Mouse (Mus musculus) mesoderm, embryonic 11.5 days (tissue): ENCODE measurements around the gene Ttc19.

Experiments used
- DNase-seq: peaks from one replicate; pipeline ENCODE4 v3.0.0-alpha.2; 2012; ENCODE audit warnings: low read depth, low spot score

Ttc19 gene

GRCm38 (mm10) chr11:62280675-62281600 lies at the start of gene Ttc19, which contains the start of gene Zswim7:
TSS of gene Ttc19 (plus strand) at chr11:62281473.
TSS of gene Zswim7 (minus strand) at chr11:62281375.
- DNase-seq = peak; percentile 93

DNA sequence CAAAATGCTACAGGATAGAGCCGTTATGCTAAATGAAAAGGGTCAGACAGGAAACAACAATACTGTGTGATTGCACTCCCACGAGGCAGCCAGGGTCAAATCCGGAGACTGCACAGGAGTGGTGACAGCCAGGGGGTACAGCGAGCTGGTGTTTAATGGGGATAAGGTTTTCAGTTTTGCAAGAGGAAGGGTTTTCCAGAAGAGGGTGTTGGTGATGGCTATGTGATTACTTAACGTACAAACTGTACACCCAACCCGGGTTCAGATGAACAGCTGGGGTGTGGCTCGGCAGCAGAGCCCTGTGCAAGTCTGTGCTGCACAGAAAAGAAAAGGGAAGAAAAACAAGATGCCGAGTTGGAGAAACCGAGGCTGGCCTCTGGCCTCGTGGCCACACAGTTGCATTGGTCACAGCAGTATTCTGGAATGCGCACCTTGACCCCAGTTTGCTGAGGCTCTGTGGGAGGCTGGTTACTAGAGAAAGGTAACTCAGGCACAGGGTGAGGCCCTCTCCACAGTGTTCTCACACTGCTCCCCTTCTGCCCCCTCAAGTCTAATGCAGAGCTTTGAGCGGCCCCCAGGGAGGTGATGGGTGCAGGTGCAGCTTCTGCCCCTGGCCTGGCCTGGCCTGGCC lies 40.5 kb upstream of the Ttc19 start:
- no peak for DNase-seq

DNA sequence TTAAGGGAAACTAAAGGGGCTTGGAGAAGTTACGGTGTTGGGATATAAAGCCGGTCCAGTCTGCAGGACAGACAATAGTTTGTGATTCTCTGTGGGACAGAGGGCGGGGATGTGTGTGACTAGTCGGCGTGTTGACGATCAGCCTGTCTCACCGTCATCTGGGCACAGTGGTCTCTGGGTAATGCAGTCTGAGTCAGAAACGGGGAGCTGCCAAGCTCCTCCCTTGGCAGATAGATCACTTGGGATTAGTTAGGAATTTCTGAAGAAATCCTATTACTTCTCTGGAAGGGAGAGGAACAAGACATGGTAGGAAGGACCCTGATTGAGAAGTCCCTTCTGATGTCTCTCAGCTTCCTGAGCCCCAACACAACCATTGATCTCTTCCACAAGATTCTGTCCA lies 37.4 kb upstream of the Ttc19 start:
- no peak for DNase-seq

GRCm38 (mm10) chr11:62244471-62244870 lies 36.8 kb upstream of the Ttc19 start:
- no peak for DNase-seq

- no peak for DNase-seq
Measured at GRCm38 (mm10) chr11:62247759-62248400, 33.4 kb upstream of the Ttc19 start.

GRCm38 (mm10) chr11:62248401-62249244 lies 32.6 kb upstream of the Ttc19 start, which contains the start of gene Adora2b:
TSS of gene Adora2b (plus strand) at chr11:62248984.
- DNase-seq = peak; percentile 90

GRCm38 (mm10) chr11:62249266-62250037 lies 31.8 kb upstream of the Ttc19 start:
- DNase-seq = peak; percentile 25

- DNase-seq = peak; percentile 45
Measured at GRCm38 (mm10) chr11:62251047-62251446, 30.2 kb upstream of the Ttc19 start.

- no peak for DNase-seq
Measured at GRCm38 (mm10) chr11:62253380-62253779, 27.9 kb upstream of the Ttc19 start.

DNA sequence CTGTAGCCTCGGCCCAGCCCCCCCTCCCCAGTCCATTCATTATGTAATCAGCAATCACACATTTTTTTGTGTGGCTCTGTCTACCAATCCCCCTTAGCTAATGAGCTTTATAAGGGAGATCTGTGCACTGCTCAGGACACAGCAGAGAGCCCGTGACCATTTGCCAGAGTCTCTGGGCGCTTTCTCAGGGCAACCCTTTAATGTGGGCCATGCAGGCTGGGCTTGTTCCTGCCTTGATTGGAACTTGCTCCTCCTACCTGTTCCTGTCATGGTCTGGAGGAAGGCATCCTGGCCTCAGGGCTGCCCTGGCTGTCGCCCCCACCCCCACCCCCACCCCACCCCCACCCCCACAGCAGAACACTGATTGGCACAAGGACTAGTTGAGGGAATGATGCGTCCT lies 22.1 kb upstream of the Ttc19 start:
- DNase-seq = no peak

- no peak for DNase-seq
Measured at GRCm38 (mm10) chr11:62263599-62263998, 17.7 kb upstream of the Ttc19 start.

DNA sequence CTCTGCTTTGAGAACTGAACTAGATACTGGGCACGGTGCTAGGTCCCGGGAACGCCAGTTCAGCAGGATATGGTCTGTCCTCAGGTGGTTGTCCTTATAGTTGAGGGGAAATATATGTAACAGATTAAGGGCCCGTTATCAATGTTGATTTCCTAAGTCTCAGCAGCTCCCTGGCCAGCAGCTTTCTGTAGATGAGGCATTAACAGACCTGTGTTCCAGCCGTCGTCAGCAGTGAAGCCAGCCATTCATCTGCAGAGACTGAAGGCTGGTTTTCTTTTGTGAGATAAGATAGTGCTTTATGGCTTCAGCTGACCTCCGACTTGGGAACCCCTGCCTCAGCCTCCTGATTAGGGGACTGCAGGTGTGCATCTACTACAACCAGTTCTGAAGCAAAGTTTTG lies 17.3 kb upstream of the Ttc19 start:
- no peak for DNase-seq

DNA sequence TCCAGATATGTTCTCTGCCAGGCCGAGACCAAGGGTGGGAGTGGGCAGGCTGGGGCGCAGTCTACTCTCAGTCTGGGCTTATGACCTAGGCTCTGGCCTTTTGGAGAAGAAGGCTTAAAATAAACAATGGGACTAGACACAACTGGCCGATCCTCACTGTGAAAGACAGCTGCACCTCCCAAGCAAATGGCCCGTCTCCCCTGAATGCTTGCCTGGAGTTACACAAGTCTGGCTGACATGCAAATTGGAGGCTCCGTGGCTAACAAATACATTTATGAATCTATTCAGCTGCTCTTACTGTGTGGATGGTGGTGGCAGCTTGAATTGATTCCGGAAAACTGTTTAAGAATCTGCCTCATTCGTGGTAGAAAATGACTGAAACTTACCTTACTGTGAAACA lies 15.6 kb upstream of the Ttc19 start:
- DNase-seq = no peak

DNA sequence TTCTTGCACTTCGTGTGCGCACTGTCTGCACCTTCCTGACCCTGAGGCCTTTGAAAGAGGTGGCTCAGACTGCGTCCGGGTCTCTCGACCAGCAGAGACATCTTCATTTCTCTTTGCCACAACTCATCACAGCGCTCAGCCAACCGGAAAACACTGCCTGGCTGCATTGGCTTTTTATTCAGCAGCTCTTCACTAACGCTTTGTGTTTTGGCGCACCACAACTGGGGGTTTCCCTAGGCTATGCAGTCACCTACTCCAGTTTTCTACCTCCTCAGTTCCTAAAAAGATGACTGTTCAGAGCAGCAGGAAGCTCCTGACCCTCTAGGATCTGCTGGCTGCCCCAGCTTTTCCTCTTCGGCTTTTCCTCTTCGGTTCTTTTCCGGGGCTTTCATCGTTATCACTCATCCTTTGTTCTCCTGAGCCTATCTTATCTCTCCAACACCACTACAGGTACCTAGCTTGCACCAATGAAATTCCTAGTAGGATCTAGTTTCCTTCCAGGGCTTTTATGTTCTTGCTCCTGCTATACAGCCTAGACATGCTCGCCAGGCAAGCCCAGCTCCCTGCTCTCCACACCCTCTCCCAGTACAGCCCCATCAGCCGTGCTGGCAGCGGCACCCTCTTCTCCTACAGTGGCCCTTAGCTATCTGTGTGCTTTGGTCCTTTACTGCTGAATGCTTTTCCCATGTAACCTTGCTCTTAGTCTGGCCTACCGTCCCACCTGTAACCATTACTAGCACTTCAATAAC lies 14.6 kb upstream of the Ttc19 start:
- DNase-seq = no peak

DNA sequence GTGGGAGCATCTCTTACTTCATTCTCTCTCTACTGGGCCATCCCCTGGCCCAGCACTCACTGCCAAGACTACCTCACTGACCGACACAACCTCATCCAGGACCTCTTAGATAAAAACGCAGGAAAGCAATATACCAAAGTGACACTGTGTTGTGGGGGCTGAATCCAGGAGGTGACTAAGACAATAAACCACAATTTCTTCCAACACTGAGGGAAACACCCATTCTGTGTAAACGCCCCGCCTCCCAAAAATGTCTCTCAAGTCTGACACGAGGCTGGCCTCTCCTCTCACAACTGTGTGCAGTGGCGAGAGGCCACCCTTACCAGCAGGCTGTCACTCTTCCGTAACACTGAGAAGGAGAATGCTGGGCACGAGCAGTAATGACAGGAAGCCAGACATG lies 12.9 kb upstream of the Ttc19 start:
- no peak for DNase-seq

- no peak for DNase-seq
Measured at GRCm38 (mm10) chr11:62269097-62269496, 12.2 kb upstream of the Ttc19 start.

DNA sequence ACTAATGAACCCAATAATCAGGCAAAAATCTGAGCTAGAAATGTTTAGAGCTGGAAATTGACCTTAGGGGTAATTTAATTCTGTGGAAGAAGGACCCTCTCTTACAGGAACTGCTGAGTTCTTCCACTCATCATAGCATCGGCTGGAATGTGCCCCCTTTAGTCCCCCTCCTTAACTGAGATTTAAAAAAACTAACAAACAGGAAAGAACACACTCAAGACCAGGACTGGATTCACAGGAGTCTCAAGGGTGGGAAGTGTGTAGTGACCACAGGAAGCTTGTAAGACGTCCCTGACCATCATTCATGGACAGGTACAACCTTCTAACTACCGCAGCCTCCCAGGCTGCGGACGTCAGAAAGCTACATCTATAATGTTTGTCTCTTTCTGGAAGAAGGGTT lies 10.4 kb upstream of the Ttc19 start:
- DNase-seq = no peak

DNA sequence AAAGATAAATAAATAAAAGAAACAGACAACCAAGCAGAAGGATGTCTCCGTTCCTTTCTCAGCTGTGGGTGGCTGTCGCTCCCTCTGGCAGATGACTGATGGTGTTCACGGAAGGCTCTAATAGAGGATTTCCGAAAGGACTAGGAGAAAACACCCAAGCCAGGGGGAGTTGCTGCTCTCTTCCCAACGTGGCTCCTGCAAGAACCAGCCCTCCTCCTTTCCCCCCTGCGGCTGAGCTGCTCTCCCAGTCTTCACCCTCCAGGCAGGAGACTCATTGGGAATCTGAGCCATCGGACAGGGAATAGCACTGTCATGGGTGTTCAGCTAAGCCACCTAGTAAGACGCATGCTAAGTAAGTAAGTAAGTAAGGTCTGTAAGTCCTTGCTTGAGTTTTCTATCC lies 4.2 kb upstream of the Ttc19 start:
- DNase-seq = no peak

GRCm38 (mm10) chr11:62278027-62278426 lies 3.2 kb upstream of the Ttc19 start:
- peak; percentile 82 for DNase-seq

DNA sequence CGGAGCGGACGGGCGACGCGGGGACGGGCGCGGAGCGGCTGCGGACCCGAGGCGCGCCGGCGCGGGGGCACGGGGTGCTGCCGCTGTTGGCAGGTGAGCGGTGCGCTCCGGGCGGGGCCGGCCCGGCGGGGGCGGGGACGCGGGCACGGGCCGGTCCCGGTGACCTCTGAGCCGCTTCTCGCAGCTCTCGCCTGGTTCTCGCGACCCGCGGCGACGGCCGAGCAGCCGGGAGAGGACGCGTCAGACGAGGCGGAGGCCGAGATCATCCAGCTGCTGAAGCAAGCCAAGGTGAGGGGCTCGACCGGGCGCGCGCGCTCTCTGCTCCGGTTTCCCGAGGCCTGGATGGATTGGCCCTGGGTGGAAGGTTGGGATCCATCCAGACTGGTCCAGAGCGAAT lies 326 bp downstream of the Ttc19 start:
- peak; percentile 66 for DNase-seq
